Mouse (Mus musculus) cerebellum, adult 2 months (tissue): ENCODE measurements around the gene Prkag3.

ENCODE experiments used
- CTCF ChIP-seq: fragments of 200-500 bp; IDR thresholded peaks from 2 replicates; pipeline ENCODE4 v1.5.1; 2011; ENCODE audit warnings: low read depth, mild to moderate bottlenecking, control low read depth, low read length, moderate library complexity, borderline replicate concordance; ENCODE audit not compliant: insufficient read depth
- POLR2A ChIP-seq: fragments of 200-500 bp; IDR thresholded peaks from 2 replicates; pipeline ENCODE4 v1.6.1; 2011; ENCODE audit warnings: low read length, control low read depth, borderline replicate concordance; ENCODE audit not compliant: insufficient read depth

DNA sequence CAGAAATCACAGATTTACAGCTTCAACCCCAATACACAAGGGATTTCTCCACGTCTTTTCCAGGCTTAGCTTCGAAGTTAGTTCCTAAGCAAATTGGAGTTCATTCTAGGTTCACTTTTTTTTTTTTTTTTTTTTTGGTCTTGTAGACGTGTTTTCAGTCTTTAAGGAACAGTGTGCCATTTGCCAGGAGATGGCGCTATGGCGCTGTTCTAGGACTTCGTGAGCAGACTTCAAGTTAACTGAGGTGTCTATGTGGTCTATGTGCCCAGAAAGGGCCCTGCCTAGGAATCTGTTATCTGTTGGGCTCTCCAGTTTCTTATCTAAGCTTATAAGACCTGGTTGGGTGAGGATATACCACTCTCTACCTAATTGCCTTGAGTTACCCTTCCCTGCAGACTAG lies 14.1 kb upstream of the Prkag3 start:
- TF ChIP-seq CTCF (peak; percentile 43; the same call in 1 of the 2 replicates), POLR2A (no peak)
